Mouse (Mus musculus) CH12.LX (cell line): ENCODE results near the gene Hyal4.

Source experiments
- CHD1 ChIP-seq: IDR thresholded peaks from 2 replicates; pipeline ENCODE4 v1.6.1; 2012; ENCODE audit warnings: low read depth, low read length, improper control_type of control experiment, inconsistent platforms
- CTCF ChIP-seq, 2 experiments: IDR thresholded peaks in 1 of 2; conservative IDR thresholded peaks in 1 of 2; 2 replicates each; pipeline ENCODE4 v1.5.1; 2011 to 2012; ENCODE audit warnings: low read depth in 2 of 2, low read length in 2 of 2, improper control_type of control experiment in 1 of 2, inconsistent platforms in 1 of 2, mild to moderate bottlenecking in 1 of 2, moderate library complexity in 1 of 2
- E2F4 ChIP-seq: IDR thresholded peaks from 2 replicates; pipeline ENCODE4 v1.6.1; 2011; ENCODE audit warnings: low read depth, low read length, improper control_type of control experiment; ENCODE audit not compliant: insufficient replicate concordance
- JUN ChIP-seq: IDR thresholded peaks from 2 replicates; pipeline ENCODE4 v1.6.1; 2011; ENCODE audit warnings: low read depth, mild to moderate bottlenecking, low read length, improper control_type of control experiment, moderate library complexity; ENCODE audit not compliant: insufficient read depth
- JUND ChIP-seq: conservative IDR thresholded peaks from 2 replicates; pipeline ENCODE4 v1.6.1; 2011; ENCODE audit warnings: low read depth, low read length, improper control_type of control experiment
- MAX ChIP-seq: IDR thresholded peaks from 2 replicates; pipeline ENCODE4 v1.6.1; 2011; ENCODE audit warnings: low read length, improper control_type of control experiment
- POLR2A ChIP-seq: IDR thresholded peaks from 2 replicates; pipeline ENCODE4 v1.6.1; 2011; ENCODE audit warnings: low read depth, mild to moderate bottlenecking, improper control_type of control experiment, low read length
- SMC3 ChIP-seq: IDR thresholded peaks from 2 replicates; pipeline ENCODE4 v1.6.1; 2011; ENCODE audit warnings: low read depth, low read length, improper control_type of control experiment
- TBP ChIP-seq: conservative IDR thresholded peaks from 2 replicates; pipeline ENCODE4 v1.6.1; 2011; ENCODE audit warnings: low read depth, low read length, improper control_type of control experiment
- TCF12 ChIP-seq: IDR thresholded peaks from 2 replicates; pipeline ENCODE4 v1.6.1; 2014; ENCODE audit warnings: low read depth, mild to moderate bottlenecking, inconsistent platforms, low read length, improper control_type of control experiment
- USF1 ChIP-seq: IDR thresholded peaks from 2 replicates; pipeline ENCODE4 v1.6.1; 2014; ENCODE audit warnings: low read depth, mild to moderate bottlenecking, inconsistent platforms, low read length, improper control_type of control experiment
- ZKSCAN1 ChIP-seq: IDR thresholded peaks from 2 replicates; pipeline ENCODE4 v1.6.1; 2012; ENCODE audit warnings: low read depth, inconsistent platforms, low read length, improper control_type of control experiment, borderline replicate concordance

DNA sequence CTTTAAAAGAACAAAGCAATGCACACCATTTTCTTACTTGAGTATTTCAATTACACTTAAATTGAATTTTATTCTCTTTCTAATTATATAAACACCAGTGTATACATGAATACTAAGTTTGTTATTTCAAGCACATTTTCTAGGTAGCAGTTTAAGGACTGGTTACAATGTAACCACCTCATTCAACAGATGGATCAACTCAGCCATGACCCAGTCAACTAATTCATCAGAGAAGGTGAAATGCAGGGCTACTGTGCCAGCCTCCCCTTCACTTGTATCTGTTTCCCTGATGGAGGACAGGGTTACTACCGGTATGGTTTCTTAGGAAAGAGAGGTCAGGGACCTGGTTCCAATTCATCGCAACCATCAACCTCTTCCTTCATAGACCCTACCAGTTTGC, 18.1 kb downstream of the Hyal4 start:
- TF ChIP-seq POLR2A (no peak), TCF12 (no peak), E2F4 (no peak), JUN (no peak), MAX (no peak), ZKSCAN1 (no peak), CTCF (conservative IDR thresholded peaks at IDR 0.05 in 1 of 2, IDR thresholded peaks at IDR 0.05 in 1 of 2; ENCODE audit: low read depth in 2 of 2, low read length in 2 of 2) (no peak), SMC3 (no peak), JUND (no peak), USF1 (no peak), CHD1 (no peak), TBP (no peak)
